25 mouse cellular contexts compared by ENCODE assay signal in genomic region chr10:106738190-106738589, GRCm38 (mm10).
"Had no signal": no experiment of that assay in that cellular context is flagged by ENCODE, and none has a peak within 500 bp of the region (broad histone marks: within the 10 kb centered on the region; RNA-seq: fewer than 3 reads in every experiment).

No protein-coding gene starts in this region.

- H3K4me1 ChIP-seq: heart, embryonic 13.5 days; heart, embryonic 15.5 days; hindbrain, embryonic 13.5 days; hindbrain, embryonic 15.5 days; kidney, embryonic 15.5 days; limb, embryonic 13.5 days; limb, embryonic 15.5 days; liver, embryonic 12.5 days had no signal

- ATAC-seq: hindbrain, postnatal 0 days; intestine, embryonic 16.5 days; liver, embryonic 12.5 days had no signal

- H3K4me3 ChIP-seq: heart, adult 2 months; heart, embryonic 13.5 days; heart, embryonic 15.5 days; hindbrain, embryonic 13.5 days; hindbrain, embryonic 15.5 days; kidney, embryonic 15.5 days; layer of hippocampus, adult 2 months; limb, embryonic 13.5 days; limb, embryonic 15.5 days; liver, embryonic 12.5 days had no signal

- H3K27me3 ChIP-seq: heart, embryonic 13.5 days; heart, embryonic 15.5 days; hindbrain, embryonic 13.5 days; hindbrain, embryonic 15.5 days; kidney, embryonic 15.5 days; limb, embryonic 13.5 days; limb, embryonic 15.5 days; liver, embryonic 12.5 days had no signal

- H3K9me3 ChIP-seq: heart, embryonic 13.5 days; heart, embryonic 15.5 days; hindbrain, embryonic 13.5 days; hindbrain, embryonic 15.5 days; kidney, embryonic 15.5 days; limb, embryonic 13.5 days; limb, embryonic 15.5 days; liver, embryonic 12.5 days had no signal

- DNase-seq: gastrocnemius, postnatal 14 days; gastrocnemius, postnatal 36 days; heart, adult 11 months; heart, adult 2 months; heart, postnatal 14 days; heart, postnatal 36 days; kidney, adult 11 months; kidney, adult 2 months; kidney, adult 9 months; kidney, postnatal 14 days; kidney, postnatal 36 days; left cerebral cortex, postnatal 4 days had no signal

- H3K36me3 ChIP-seq: heart, embryonic 13.5 days; heart, embryonic 15.5 days; hindbrain, embryonic 13.5 days; hindbrain, embryonic 15.5 days; kidney, embryonic 15.5 days; limb, embryonic 13.5 days; limb, embryonic 15.5 days; liver, embryonic 12.5 days had no signal

- H3K9ac ChIP-seq: heart, embryonic 13.5 days; heart, embryonic 15.5 days; hindbrain, embryonic 13.5 days; hindbrain, embryonic 15.5 days; kidney, embryonic 15.5 days; limb, embryonic 13.5 days; limb, embryonic 15.5 days; liver, embryonic 12.5 days had no signal

- H3K4me2 ChIP-seq: heart, embryonic 11.5 days; heart, embryonic 13.5 days; heart, embryonic 15.5 days; hindbrain, embryonic 13.5 days; hindbrain, embryonic 15.5 days; kidney, embryonic 15.5 days; limb, embryonic 13.5 days; limb, embryonic 15.5 days; liver, embryonic 12.5 days had no signal

- H3K27ac ChIP-seq: heart, adult 2 months; heart, embryonic 13.5 days; heart, embryonic 15.5 days; hindbrain, embryonic 13.5 days; hindbrain, embryonic 15.5 days; hindbrain, postnatal 0 days; kidney, embryonic 15.5 days; kidney, postnatal 0 days; layer of hippocampus, adult 2 months; limb, embryonic 13.5 days; limb, embryonic 15.5 days; liver, embryonic 12.5 days had no signal
